Mouse (Mus musculus) neural tube, embryonic 12.5 days (tissue): ENCODE measurements at regions not wholly inside any gene's neighbourhood (a gene's known extent, or its start where the extent isn't known, plus 50 kb on each side); places are given as distances from the start of the nearest gene placed in this dataset.
A peak's percentile ranks its signal among the peaks of the same experiment; 100 is the strongest.

Experiments
- ATAC-seq: fragments of 200-750 bp; cut with Nextera tagmentation; 2 replicates; pipeline ENCODE4 v1.8.0; 2017; ENCODE audit warnings: low read depth, mild to moderate bottlenecking, moderate TSS enrichment, moderate library complexity; ENCODE audit not compliant: low FRiP score
- H3K27ac ChIP-seq: fragments of 300-500 bp; sonication (generic); 2 replicates; pipeline ENCODE4 v1.5.1; 2016
- H3K27me3 ChIP-seq: fragments of 300-500 bp; sonication (generic); replicated peaks from 2 replicates; pipeline ENCODE4 v1.6.1; 2016; ENCODE audit warnings: mild to moderate bottlenecking
- H3K36me3 ChIP-seq: fragments of 300-500 bp; sonication (generic); 2 replicates; pipeline ENCODE4 v1.6.1; 2016; ENCODE audit warnings: mild to moderate bottlenecking
- H3K4me1 ChIP-seq: fragments of 300-500 bp; sonication (generic); 2 replicates; pipeline ENCODE4 v1.6.1; 2016
- H3K4me2 ChIP-seq: fragments of 300-500 bp; sonication (generic); replicated peaks from 2 replicates; pipeline ENCODE4 v1.6.1; 2016; ENCODE audit warnings: mild to moderate bottlenecking
- H3K4me3 ChIP-seq: fragments of 300-500 bp; sonication (generic); 2 replicates; pipeline ENCODE4 v1.5.1; 2016
- H3K9ac ChIP-seq: fragments of 300-500 bp; sonication (generic); 2 replicates; pipeline ENCODE4 v1.6.1; 2016; ENCODE audit warnings: mild to moderate bottlenecking
- H3K9me3 ChIP-seq: fragments of 300-500 bp; sonication (generic); 2 replicates; pipeline ENCODE4 v1.6.1; 2016; ENCODE audit warnings: mild to moderate bottlenecking
- WGBS: fragments of 180-500 bp; shearing (Covaris S2); methylation state at CpG from one replicate; pipeline ENCODE4 v1.1.7; 2016; 5-methylcytosine and 5-hydroxymethylcytosine counted together

- no peak overlapping the region for H3K4me2 ChIP-seq
- ATAC-seq, result no peak
- no peak overlapping the region for H3K4me3 ChIP-seq
- no peaks in the 10 kb centered on the region for H3K4me1 ChIP-seq
- no peak overlapping the region for H3K9ac ChIP-seq
- H3K9me3 ChIP-seq, result no peaks in the 10 kb centered on the region
- 65% methylated on average over 9 of the region's 9 CpGs for WGBS
- H3K36me3 ChIP-seq, result no peaks in the 10 kb centered on the region
- no peaks in the 10 kb centered on the region for H3K27me3 ChIP-seq
- no peak overlapping the region for H3K27ac ChIP-seq
Observed at GRCm38 (mm10) chr7:94798101-94798500, 1372.9 kb upstream of the Tenm4 start.

DNA sequence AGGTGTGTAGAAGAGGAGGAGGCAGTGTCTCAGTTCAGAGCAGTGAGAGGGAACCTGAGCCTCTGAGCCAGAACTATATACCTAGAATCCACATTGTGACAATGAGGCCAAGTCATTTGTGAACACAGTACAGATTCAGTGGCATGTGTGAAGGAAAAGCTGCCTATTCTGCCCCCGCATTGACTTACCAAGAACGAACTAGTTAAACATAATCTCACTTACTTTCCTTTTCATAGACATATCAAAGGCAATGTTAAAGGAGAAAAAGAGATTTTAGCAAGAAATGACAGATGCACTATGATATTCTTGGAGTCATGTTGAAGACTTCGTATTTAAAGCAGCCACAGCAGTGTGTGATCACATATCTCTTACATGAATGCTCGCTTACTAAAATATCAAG is 1329.8 kb upstream of the Tenm4 start:
- no peak for ATAC-seq
- H3K27me3 ChIP-seq, result no peaks in the 10 kb centered on the region
- no peak overlapping the region for H3K27ac ChIP-seq
- H3K9me3 ChIP-seq, result no peaks in the 10 kb centered on the region
- H3K4me1 ChIP-seq, result no peaks in the 10 kb centered on the region
- H3K9ac ChIP-seq, result no peak overlapping the region
- no peaks in the 10 kb centered on the region for H3K36me3 ChIP-seq
- H3K4me2 ChIP-seq, result no peak overlapping the region
- 91% methylated on average over 4 of the region's 4 CpGs for WGBS
- no peak overlapping the region for H3K4me3 ChIP-seq

DNA sequence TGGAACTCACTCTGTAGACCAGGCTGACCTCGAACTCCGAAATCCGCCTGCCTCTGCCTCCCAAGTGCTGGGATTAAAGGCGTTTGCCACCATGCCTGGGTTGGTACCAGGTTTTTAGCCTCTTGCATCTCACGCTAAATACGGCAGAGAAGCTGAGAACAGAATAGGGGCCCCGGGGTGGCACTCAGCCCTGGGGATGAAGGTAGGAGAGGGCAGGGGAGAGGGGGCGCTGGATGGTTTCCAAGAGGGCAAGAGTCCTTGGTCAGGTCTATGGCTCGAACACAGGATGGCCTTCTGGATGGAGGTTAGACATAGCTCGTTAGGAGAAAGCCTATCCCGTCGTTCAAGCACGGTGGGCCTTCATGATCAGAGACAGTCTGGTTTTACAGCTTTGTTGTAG is 1319.7 kb upstream of the Tenm4 start:
- H3K4me2 ChIP-seq, result no peak overlapping the region
- 93% methylated on average over 13 of the region's 13 CpGs for WGBS
- no peaks in the 10 kb centered on the region for H3K27me3 ChIP-seq
- H3K4me1 ChIP-seq, result no peaks in the 10 kb centered on the region
- no peaks in the 10 kb centered on the region for H3K36me3 ChIP-seq
- no peak overlapping the region for H3K4me3 ChIP-seq
- no peaks in the 10 kb centered on the region for H3K9me3 ChIP-seq
- no peak overlapping the region for H3K9ac ChIP-seq
- no peak for ATAC-seq
- H3K27ac ChIP-seq, result no peak overlapping the region

GRCm38 (mm10) chr7:94856636-94857035 is 1314.4 kb upstream of the Tenm4 start:
- 93% methylated on average over 2 of the region's 2 CpGs for WGBS
- ATAC-seq, result no peak

GRCm38 (mm10) chr7:94890711-94891430 is 1280.2 kb upstream of the Tenm4 start:
- no peaks in the 10 kb centered on the region for H3K27me3 ChIP-seq
- H3K9me3 ChIP-seq, result no peaks in the 10 kb centered on the region
- H3K4me1 ChIP-seq, result no peaks in the 10 kb centered on the region
- H3K4me2 ChIP-seq, result no peak overlapping the region
- H3K36me3 ChIP-seq, result no peaks in the 10 kb centered on the region
- H3K4me3 ChIP-seq, result no peak overlapping the region
- no peak for ATAC-seq
- H3K9ac ChIP-seq, result no peak overlapping the region
- 65% methylated on average over 2 of the region's 2 CpGs for WGBS
- H3K27ac ChIP-seq, result no peak overlapping the region

More at GRCm38 (mm10) chr7:94856636-94857035, 1314.4 kb upstream of the Tenm4 start:
- H3K9me3 ChIP-seq, result no peaks in the 10 kb centered on the region
- H3K4me3 ChIP-seq, result no peak overlapping the region
- H3K4me2 ChIP-seq, result no peak overlapping the region
- H3K27ac ChIP-seq, result no peak overlapping the region
- no peaks in the 10 kb centered on the region for H3K4me1 ChIP-seq
- no peak overlapping the region for H3K9ac ChIP-seq
- no peaks in the 10 kb centered on the region for H3K27me3 ChIP-seq
- H3K36me3 ChIP-seq, result no peaks in the 10 kb centered on the region

- Histone ChIP-seq H3K4me1 (no peaks in the 10 kb centered on the region), H3K36me3 (no peaks in the 10 kb centered on the region), H3K27ac (no peak overlapping the region), H3K4me3 (no peak overlapping the region), H3K9ac (no peak overlapping the region), H3K27me3 (no peaks in the 10 kb centered on the region), H3K9me3 (no peaks in the 10 kb centered on the region), H3K4me2 (no peak overlapping the region)
- WGBS, result 71% methylated on average over 3 of the region's 3 CpGs
- ATAC-seq, result no peak
Observed at GRCm38 (mm10) chr7:94898088-94898487, 1273.0 kb upstream of the Tenm4 start.

GRCm38 (mm10) chr7:94926547-94927123 is 1244.4 kb upstream of the Tenm4 start:
- no peak for ATAC-seq
- Histone ChIP-seq H3K4me1 (no peaks in the 10 kb centered on the region), H3K27me3 (no peaks in the 10 kb centered on the region), H3K36me3 (no peaks in the 10 kb centered on the region), H3K4me3 (no peak overlapping the region), H3K4me2 (no peak overlapping the region), H3K9ac (no peak overlapping the region), H3K27ac (no peak overlapping the region), H3K9me3 (no peaks in the 10 kb centered on the region)
- 72% methylated on average over 3 of the region's 3 CpGs for WGBS

DNA sequence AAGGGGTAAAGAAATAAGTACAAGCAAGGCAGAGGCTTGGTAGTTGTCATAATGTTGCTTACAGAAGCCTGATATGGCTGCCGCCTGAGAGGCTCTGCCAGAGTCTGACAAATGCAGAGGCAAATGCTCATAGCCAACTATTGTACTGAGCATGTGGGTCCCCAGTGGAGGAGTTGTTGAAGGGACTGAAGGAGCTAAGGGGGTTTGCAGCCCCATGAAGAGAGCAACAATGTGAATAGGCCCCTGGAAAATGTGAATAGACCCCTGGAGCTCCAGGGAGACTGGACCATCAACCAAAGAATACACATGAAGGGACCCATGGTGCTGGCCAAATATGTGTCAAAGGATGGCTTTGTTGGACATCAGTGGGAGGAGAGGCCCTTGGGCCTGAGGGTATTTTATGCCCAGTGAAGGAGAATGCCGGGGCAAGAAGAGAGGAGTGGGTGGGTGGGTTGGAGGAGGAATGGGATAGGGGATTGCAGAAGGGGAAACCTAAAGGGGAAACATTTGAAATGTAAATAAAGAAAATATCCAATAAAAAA is 1207.2 kb upstream of the Tenm4 start:
- H3K27ac ChIP-seq, result no peak overlapping the region
- no peak overlapping the region for H3K4me2 ChIP-seq
- H3K9ac ChIP-seq, result no peak overlapping the region
- ATAC-seq, result no peak
- H3K4me1 ChIP-seq, result no peaks in the 10 kb centered on the region
- WGBS, result 55% methylated on average over 2 of the region's 2 CpGs
- no peak overlapping the region for H3K4me3 ChIP-seq
- no peaks in the 10 kb centered on the region for H3K9me3 ChIP-seq
- no peaks in the 10 kb centered on the region for H3K27me3 ChIP-seq
- H3K36me3 ChIP-seq, result no peaks in the 10 kb centered on the region

DNA sequence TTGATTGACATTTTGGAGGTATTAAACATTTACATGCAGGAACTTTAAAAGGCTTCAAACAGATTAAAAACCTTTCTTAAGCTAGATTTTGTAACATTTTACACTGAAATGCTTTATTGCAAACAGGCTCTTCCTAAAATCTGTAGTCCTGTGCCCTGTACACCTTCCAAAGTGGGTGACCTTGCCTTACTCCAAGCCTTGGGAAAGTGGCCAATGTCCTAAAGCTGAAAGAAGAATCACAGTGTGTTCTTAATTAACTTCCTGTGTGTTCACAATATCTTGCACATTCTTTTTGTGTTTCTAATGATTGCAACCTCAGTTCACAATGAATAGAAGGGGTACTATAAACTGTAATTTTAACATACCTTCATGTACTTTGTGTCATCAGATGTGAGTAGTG is 1203.4 kb upstream of the Tenm4 start:
- Histone ChIP-seq H3K9ac (no peak overlapping the region), H3K9me3 (no peaks in the 10 kb centered on the region), H3K27me3 (no peaks in the 10 kb centered on the region), H3K4me3 (no peak overlapping the region), H3K36me3 (no peaks in the 10 kb centered on the region), H3K27ac (no peak overlapping the region), H3K4me1 (no peaks in the 10 kb centered on the region), H3K4me2 (no peak overlapping the region)
- ATAC-seq, result no peak

GRCm38 (mm10) chr7:94975037-94975775 is 1195.8 kb upstream of the Tenm4 start:
- ATAC-seq, result peak; percentile 80
- no peak overlapping the region for H3K9ac ChIP-seq
- 51% methylated on average over 2 of the region's 2 CpGs for WGBS

GRCm38 (mm10) chr7:94996258-94996657 is 1174.8 kb upstream of the Tenm4 start:
- Histone ChIP-seq H3K4me3 (no peak overlapping the region), H3K4me1 (no peaks in the 10 kb centered on the region), H3K9ac (no peak overlapping the region), H3K4me2 (no peak overlapping the region), H3K9me3 (no peaks in the 10 kb centered on the region), H3K36me3 (no peaks in the 10 kb centered on the region), H3K27me3 (no peaks in the 10 kb centered on the region), H3K27ac (no peak overlapping the region)
- WGBS, result 80% methylated on average over 6 of the region's 6 CpGs
- no peak for ATAC-seq

More at GRCm38 (mm10) chr7:94975037-94975775, 1195.8 kb upstream of the Tenm4 start:
- no peak overlapping the region for H3K4me3 ChIP-seq
- no peak overlapping the region for H3K27ac ChIP-seq
- H3K4me2 ChIP-seq, result no peak overlapping the region
- H3K4me1 ChIP-seq, result no peaks in the 10 kb centered on the region
- H3K36me3 ChIP-seq, result no peaks in the 10 kb centered on the region
- H3K27me3 ChIP-seq, result no peaks in the 10 kb centered on the region
- no peaks in the 10 kb centered on the region for H3K9me3 ChIP-seq

DNA sequence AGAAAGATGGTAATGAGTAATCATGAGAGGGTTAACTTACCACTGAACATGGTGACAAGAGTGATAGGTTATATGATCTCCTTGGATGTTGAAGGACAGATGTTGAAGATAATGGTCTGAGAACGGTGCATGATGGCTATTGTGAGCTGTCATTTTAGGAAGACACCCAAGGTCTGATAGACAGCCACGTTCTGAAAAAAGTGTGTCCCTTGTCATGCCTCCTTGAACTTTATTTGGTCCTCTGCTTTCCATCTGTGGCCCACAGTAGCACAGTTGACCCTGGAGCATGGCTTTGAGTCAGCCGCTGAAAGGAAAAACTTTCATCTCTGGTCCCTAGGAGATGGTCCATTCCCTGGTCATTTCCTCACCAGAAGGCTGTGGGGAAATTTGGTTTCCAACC is 1166.9 kb upstream of the Tenm4 start:
- no peak overlapping the region for H3K4me2 ChIP-seq
- 78% methylated on average over 3 of the region's 3 CpGs for WGBS
- no peak overlapping the region for H3K4me3 ChIP-seq
- H3K27me3 ChIP-seq, result no peaks in the 10 kb centered on the region
- H3K36me3 ChIP-seq, result no peaks in the 10 kb centered on the region
- H3K4me1 ChIP-seq, result no peaks in the 10 kb centered on the region
- H3K9me3 ChIP-seq, result no peaks in the 10 kb centered on the region
- no peak overlapping the region for H3K27ac ChIP-seq
- H3K9ac ChIP-seq, result no peak overlapping the region
- ATAC-seq, result no peak
